Mouse (Mus musculus) brain, adult 2 months (tissue): ENCODE data around the gene Ces2a.

Experiments used
- DNase-seq: peaks from one replicate; pipeline ENCODE4 v3.0.0; 2011; ENCODE audit warnings: low read depth, low spot score

Ces2a gene

DNA sequence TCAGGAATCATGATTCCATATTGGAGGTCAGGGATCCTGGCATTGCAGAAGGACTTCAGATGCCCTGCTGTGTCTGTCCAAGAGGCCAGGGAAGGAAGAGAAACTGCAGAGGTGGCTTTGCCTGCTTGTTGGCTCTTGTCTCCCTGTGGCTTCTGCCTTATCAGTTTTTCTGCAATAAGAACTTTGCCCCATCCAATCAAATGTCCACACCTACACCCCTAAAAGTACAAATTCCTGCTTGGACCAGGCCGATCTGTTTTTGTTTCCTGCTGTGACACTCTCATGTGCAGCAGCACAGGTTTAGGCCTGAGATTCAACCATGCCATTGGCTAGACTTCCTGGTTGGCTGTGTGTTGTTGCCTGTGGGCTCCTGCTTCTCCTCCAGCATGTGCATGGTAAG lies at the start of gene Ces2a:
TSS of gene Ces2a (plus strand) at position 251 of the 400 bp plus-strand sequence.
- DNase-seq, result no peak

DNA sequence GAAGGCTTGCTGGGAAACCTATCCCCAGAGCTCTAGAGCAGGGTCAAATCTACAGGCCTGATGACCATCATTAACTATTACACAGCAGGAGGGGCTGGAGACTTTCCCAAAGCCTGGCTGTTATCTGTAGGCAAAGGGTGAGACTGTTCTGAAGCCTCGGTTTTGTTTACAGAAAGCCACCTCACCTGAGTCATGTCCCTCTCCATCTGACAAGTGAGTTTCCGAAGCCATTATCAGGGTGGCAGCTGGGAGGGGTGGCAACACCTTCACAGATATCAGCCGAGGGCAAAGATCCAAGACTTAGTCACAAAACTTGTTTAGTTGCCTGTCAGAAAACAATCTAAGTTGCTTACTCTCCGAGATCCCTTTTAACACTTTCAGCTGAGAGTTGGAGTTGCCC lies 45.4 kb upstream of the Ces2a start:
- DNase-seq, result no peak

GRCm38 (mm10) chr8:104698556-104698955 lies 35.2 kb upstream of the Ces2a start:
- DNase-seq, result no peak

- no peak for DNase-seq
Observed at GRCm38 (mm10) chr8:104701900-104702299, 31.9 kb upstream of the Ces2a start.

DNA sequence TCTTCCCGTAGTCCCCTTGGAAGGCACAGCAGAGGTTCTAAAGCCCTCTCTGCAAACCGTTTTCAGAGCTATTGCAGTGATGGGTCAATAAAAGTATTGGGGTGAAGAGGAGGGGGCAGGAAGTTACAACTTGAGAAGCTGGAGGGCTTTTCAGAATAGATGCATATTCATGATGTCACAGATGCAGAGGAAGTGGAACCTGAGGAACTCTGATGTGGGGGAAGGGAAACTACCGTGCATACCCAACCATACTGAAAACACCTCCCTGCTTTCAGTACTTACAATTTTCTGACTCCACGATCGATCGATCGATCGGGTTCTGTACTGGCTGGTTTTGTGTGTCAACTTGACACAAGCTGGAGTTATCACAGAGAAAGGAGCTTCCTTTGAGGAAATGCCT lies 12.6 kb upstream of the Ces2a start:
- no peak for DNase-seq

GRCm38 (mm10) chr8:104731451-104731850 lies 2.4 kb upstream of the Ces2a start:
- no peak for DNase-seq

- peak; percentile 8 for DNase-seq
Observed at GRCm38 (mm10) chr8:104731969-104732368, 1.8 kb upstream of the Ces2a start.

GRCm38 (mm10) chr8:104742039-104742438 lies 8.2 kb downstream of the Ces2a start:
- DNase-seq, result no peak

DNA sequence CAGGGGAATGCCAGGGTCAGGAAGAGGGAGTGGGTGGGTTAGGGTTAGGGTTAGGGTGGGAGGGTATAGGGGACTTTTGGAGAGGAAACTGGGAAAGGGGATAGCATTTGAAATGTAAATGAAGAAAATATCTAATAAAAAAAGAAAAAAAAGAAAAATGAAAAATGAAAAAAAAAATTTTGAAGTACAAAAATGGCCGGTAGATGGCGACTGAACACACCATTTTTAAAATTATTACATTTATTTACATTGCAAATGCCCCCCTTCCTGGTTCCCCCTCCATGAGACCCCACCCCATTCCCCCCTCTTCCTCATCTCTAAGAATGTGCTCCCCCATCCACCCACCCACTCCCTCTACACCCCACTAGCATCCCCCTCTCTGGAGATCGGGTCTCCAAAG lies 9.6 kb downstream of the Ces2a start:
- no peak for DNase-seq

DNA sequence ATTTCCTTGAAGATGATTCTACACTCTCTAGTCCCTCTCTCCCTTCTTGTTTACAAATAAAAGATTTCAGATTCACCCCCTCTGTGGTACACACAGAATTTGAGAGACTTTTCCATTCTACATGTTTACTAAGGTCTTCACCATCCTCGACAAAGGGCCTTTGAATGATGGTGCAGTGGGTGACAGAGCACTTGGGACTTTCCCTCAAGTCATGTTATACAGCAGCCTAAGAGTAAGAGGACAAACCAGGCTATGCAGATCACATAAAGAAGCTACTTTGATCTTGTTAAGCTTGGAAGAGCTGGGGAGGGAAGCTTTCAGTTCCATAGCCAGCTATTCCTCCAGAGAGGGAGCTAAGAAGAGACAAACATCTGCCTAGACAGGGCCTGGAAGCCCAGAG lies 19.0 kb downstream of the Ces2a start:
- DNase-seq, result no peak

GRCm38 (mm10) chr8:104757621-104758020 lies 23.8 kb downstream of the Ces2a start:
- peak; percentile 26 for DNase-seq

DNA sequence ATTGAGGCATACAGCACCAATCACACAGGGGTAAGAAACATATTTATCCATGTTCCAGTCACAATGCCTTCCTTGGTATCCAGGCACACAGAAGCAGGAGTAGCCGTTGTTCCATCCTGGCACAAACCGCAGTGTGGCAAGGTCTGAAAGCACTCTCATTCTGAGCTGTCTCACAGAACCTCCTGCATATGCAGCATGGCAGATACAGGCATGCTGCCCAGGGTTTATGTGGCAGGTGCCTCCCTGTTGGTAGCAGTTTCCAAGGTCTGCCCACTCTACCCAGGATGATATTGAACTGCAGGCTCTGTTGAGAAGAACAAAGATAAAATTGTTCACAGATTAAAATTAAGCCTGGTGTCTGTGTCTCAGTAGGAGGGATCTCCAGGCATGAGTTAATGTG lies 24.4 kb downstream of the Ces2a start:
- peak; percentile 73 for DNase-seq

DNA sequence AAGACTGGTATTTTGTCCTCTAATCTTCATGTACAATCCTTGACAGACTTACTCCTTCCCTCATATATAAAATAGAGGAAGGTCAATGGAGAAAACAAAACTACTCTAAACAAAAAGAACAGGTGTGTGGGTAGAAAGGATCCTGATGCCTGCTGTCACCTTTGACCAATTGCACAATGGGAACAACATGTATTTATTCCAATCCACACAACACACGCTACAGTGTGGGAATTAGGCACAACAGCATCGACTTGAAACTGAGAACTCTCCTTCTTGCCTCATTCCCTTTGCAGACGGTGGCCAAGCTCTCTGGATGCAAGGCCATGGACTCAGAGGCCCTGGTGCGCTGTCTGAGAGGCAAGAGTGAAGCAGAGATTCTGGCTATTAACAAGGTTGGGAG lies 27.3 kb downstream of the Ces2a start:
- DNase-seq, result no peak

- DNase-seq, result peak; percentile 16
Observed at GRCm38 (mm10) chr8:104766485-104766884, 32.7 kb downstream of the Ces2a start.

GRCm38 (mm10) chr8:104770365-104770764 lies 36.6 kb downstream of the Ces2a start:
- no peak for DNase-seq

- peak; percentile 58 for DNase-seq
Observed at GRCm38 (mm10) chr8:104787049-104787448, 53.2 kb downstream of the Ces2a start.

- DNase-seq, result no peak
Observed at GRCm38 (mm10) chr8:104788929-104789328, 55.1 kb downstream of the Ces2a start.

DNA sequence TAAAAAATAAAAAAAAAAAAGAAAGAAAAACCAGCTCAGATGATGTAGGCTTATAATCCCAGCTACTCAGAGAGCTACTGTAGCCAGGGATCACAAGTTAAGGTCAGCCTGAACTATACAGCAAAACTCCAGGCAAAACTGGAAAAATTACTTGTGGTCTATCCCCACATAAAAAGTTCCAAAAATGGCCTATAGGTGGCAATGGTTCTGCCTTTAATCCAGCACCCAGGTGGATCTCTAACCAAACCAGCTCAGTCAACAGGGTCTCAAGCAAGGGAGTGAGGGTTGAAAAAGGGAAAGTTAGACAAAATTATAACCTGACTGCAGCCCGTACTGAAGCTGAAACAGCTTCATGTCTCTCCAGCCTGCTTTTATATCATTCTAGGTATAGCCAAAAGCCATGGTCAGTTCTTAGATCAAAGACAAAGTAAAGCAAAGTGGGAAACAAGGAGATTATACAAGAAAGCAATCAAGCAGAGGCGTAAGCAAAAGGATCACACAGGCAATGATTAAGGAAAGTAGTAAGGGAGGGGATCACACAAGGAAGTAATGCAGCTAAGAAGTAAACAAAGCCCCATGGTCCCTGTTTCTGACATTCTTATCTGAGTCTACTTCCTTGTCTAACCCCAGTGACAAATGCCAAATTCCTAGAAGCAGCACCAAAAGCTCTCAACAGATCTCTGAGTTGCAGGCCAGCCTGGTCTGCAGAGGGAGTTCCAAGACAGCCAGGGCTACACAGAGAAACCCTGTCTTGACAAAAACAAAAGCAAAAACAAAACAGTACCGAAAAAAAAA lies 56.3 kb downstream of the Ces2a start:
- peak; percentile 8 for DNase-seq
